Mouse (Mus musculus) intestine, embryonic 14.5 days (tissue): ENCODE measurements around the gene Abr. TPM values are rescaled to one million over a fixed set of nuclear protein-coding genes. Genes with fewer than 3 reads are reported as not detected.

ENCODE experiments used
- ATAC-seq: fragments of 200-750 bp; cut with Nextera tagmentation; replicated peaks from 2 replicates; pipeline ENCODE4 v1.8.0; 2017; ENCODE audit warnings: low read depth, moderate number of reproducible peaks, moderate TSS enrichment, moderate library complexity; ENCODE audit not compliant: low FRiP score, low TSS enrichment
- DNase-seq: peaks from one replicate; pipeline ENCODE4 v3.0.0-alpha.2; 2018; ENCODE audit warnings: low spot score
- H3K27ac ChIP-seq: fragments of 300-500 bp; sonication (generic); 2 replicates; pipeline ENCODE4 v1.5.1; 2014; ENCODE audit warnings: low read depth, mild to moderate bottlenecking, control low read depth
- H3K27me3 ChIP-seq: fragments of 300-500 bp; sonication (generic); replicated peaks from 2 replicates; pipeline ENCODE4 v1.6.1; 2014; ENCODE audit warnings: low read length, control low read depth; ENCODE audit not compliant: control insufficient read depth, insufficient read depth
- H3K36me3 ChIP-seq: fragments of 300-500 bp; sonication (generic); 2 replicates; pipeline ENCODE4 v1.6.1; 2014; ENCODE audit warnings: low read length, control low read depth; ENCODE audit not compliant: control insufficient read depth, insufficient read depth
- H3K4me1 ChIP-seq: fragments of 300-500 bp; sonication (generic); replicated peaks from 2 replicates; pipeline ENCODE4 v1.6.1; 2014; ENCODE audit warnings: low read length, control low read depth, mixed read lengths; ENCODE audit not compliant: control insufficient read depth, insufficient read depth
- H3K4me2 ChIP-seq: fragments of 300-500 bp; sonication (generic); 2 replicates; pipeline ENCODE4 v1.6.1; 2014; ENCODE audit warnings: low read length
- H3K4me3 ChIP-seq: fragments of 300-500 bp; sonication (generic); 2 replicates; pipeline ENCODE4 v1.5.1; 2014; ENCODE audit warnings: low read depth, low read length, control low read depth, mixed read lengths
- H3K9ac ChIP-seq: fragments of 300-500 bp; sonication (generic); 2 replicates; pipeline ENCODE4 v1.6.1; 2014; ENCODE audit warnings: mild to moderate bottlenecking, low read length
- H3K9me3 ChIP-seq: fragments of 300-500 bp; sonication (generic); 2 replicates; pipeline ENCODE4 v1.6.1; 2016; ENCODE audit warnings: low read length, control low read depth; ENCODE audit not compliant: control insufficient read depth
- WGBS: fragments of 180-500 bp; shearing (Covaris S2); extraction: QIAGEN DNeasy Blood & Tissue Kit; methylation state at CpG from one replicate; pipeline ENCODE4 v1.1.7; 2014; 5-methylcytosine and 5-hydroxymethylcytosine counted together
- polyA plus RNA-seq: library from polyadenylated mRNA; unstranded; fragments of >200 nt; fragmentation: Nextera tagmentation; extraction: Ambion mirVana; gene quantifications from 2 replicates; pipeline ENCODE4 v1.2.1, GENCODE M21; 2014

Abr gene
- polyA plus RNA-seq, 1 experiment from 2014 or later, result 44.3 TPM

GRCm38 (mm10) chr11:76540973-76541372 lies 81.1 kb downstream of the Abr start:
- H3K4me3 ChIP-seq, result no peak overlapping the region
- peak; percentile 80 for DNase-seq
- H3K36me3 ChIP-seq, result no peaks in the 10 kb centered on the region
- H3K9me3 ChIP-seq, result no peaks in the 10 kb centered on the region
- H3K27ac ChIP-seq, result no peak overlapping the region
- no peaks in the 10 kb centered on the region for H3K4me1 ChIP-seq
- 35% methylated on average over 1 of the region's 1 CpGs for WGBS
- no peak overlapping the region for H3K9ac ChIP-seq
- no peak overlapping the region for H3K4me2 ChIP-seq
- H3K27me3 ChIP-seq, result no peaks in the 10 kb centered on the region
- no peak for ATAC-seq

DNA sequence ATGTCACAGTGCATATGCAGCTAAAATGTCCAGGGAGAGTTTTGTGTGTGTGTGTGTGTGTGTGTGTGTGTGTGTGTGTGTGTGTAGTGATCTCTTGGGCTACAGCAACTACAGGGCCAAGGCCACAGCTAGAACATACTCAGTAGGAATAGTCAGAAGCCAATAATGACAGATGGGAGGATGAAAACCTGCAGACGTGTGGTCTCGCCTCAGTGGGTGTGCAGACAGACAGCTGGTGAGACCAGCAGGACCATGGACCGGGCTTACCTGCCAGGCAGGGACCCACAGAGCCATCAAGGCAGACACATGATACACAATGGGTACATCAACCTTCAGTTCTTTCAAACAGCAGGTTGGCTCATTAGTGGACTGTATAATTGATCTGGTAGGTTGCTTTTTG lies 84.7 kb downstream of the Abr start:
- H3K36me3 ChIP-seq, result no peaks in the 10 kb centered on the region
- no peak overlapping the region for H3K4me2 ChIP-seq
- no peak for ATAC-seq
- no peak for DNase-seq
- no peak overlapping the region for H3K9ac ChIP-seq
- 86% methylated on average over 3 of the region's 3 CpGs for WGBS
- H3K27me3 ChIP-seq, result no peaks in the 10 kb centered on the region
- no peak overlapping the region for H3K4me3 ChIP-seq
- H3K27ac ChIP-seq, result no peak overlapping the region
- H3K4me1 ChIP-seq, result no peaks in the 10 kb centered on the region
- no peaks in the 10 kb centered on the region for H3K9me3 ChIP-seq

DNA sequence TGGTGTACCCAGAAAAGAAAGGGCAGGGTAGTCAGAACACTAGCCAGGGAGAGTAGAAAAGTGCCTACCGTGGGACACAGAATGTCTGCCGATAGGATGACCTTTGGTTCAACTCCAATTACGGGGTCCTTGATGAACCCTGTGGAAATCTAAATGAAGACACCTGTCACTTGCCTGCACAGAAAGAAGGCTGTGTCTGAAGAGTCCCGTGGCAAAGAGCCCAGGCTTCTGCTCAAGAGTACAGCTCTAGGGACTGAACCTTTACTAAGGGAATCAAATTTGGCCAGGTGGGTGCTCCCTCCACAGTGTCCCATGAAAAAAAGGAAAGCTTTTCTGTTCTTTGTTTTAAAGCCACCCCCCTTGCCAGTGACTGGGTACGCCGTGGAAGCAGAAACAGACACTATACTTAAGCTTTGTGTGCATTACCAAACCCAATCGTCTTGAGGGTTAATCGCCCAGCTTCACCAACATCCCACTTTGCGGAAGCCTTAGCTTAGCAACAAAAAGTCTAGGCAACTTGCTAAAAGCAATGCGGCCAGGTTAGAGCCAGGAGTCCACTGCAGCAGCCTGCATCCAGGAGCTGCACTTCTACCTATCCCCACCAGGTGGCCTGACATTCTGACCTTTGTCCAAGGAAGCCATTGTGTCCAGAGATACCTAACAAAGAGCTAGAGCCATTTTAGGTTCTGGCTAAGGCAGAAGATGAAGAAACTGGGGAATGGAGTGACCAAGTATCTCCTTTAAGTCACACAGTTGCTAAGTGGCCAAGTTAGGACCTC lies 85.3 kb downstream of the Abr start:
- Histone ChIP-seq H3K4me2 (no peak overlapping the region), H3K4me3 (no peak overlapping the region), H3K9ac (no peak overlapping the region), H3K4me1 (no peaks in the 10 kb centered on the region), H3K27me3 (no peaks in the 10 kb centered on the region), H3K27ac (no peak overlapping the region), H3K36me3 (no peaks in the 10 kb centered on the region), H3K9me3 (no peaks in the 10 kb centered on the region)
- no peak for DNase-seq
- no peak for ATAC-seq
- WGBS, result 80% methylated on average over 10 of the region's 10 CpGs

DNA sequence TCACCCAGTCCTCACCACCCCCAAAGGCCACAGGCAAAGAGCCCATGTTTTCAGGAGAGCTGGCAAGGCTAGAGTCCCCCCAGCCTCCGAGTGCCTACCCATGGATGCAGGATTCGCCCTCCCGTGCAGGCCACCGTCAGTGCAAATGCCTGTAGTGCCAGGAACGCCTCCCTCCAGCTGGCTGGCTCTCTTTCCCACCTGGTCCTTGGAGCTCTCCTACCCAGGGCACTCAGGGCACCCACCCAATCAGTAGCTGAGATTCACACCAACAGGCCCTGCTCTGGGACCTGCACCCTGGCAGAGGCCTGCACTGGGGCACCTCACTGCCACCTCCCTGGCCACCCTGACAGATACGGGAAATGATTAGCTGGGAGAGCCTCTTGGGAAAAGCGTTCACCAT lies 90.1 kb downstream of the Abr start:
- Histone ChIP-seq H3K4me3 (no peak overlapping the region), H3K4me1 (peaks cover 16% of the 10 kb centered on the region), H3K27ac (no peak overlapping the region), H3K36me3 (no peaks in the 10 kb centered on the region), H3K27me3 (no peaks in the 10 kb centered on the region), H3K9me3 (no peaks in the 10 kb centered on the region), H3K9ac (no peak overlapping the region), H3K4me2 (no peak overlapping the region)
- ATAC-seq, result no peak
- DNase-seq, result no peak
- 93% methylated on average over 7 of the region's 7 CpGs for WGBS

- H3K27me3 ChIP-seq, result no peaks in the 10 kb centered on the region
- DNase-seq (no peak), ATAC-seq (no peak; the same call in 1 of the 2 replicates)
- H3K4me3 ChIP-seq, result no peak overlapping the region
- no peak overlapping the region for H3K4me2 ChIP-seq
- no peak overlapping the region for H3K27ac ChIP-seq
- H3K4me1 ChIP-seq, result peaks cover 16% of the 10 kb centered on the region
- WGBS, result 51% methylated on average over 7 of the region's 7 CpGs
- no peaks in the 10 kb centered on the region for H3K36me3 ChIP-seq
- H3K9me3 ChIP-seq, result no peaks in the 10 kb centered on the region
- no peak overlapping the region for H3K9ac ChIP-seq
Measured at GRCm38 (mm10) chr11:76530966-76531678, 91.0 kb downstream of the Abr start.

DNA sequence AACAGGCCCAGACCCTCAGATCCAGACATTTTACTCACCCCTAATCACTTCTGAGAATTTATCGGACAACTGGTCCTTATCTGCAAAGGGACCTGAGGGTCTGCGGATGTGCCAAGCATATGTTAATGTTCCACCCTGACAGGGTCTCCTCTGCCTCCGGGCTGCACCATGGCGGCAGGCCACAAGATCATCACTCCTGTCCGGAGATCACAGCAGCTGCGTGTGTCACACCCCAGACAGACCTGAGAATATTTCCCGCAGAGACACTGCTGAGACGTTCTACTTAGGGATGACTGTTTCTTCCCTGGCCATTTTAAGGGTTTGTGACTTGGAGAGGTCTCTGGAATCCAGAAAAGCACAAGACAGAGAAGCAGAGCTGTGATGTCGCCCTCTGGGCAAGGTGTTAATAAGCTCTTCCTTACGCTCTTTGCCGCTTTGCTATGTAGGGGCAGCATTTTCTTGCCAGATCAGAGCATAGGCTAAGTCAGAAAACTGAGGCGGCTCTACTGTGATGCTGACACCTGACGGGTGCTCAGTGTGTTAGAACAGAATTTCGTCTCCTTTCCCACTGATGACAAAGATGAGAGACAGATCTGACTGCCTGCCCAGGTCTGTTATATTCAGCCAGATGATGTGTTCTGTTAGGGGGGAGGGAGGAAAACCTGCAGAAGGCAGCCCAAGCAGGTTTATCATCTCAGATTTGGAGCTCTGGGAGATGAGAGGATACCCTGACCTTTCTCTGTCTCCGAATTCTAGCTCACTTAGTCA lies 91.8 kb downstream of the Abr start:
- Histone ChIP-seq H3K4me2 (no peak overlapping the region), H3K4me3 (no peak overlapping the region), H3K27me3 (no peaks in the 10 kb centered on the region), H3K4me1 (peaks cover 16% of the 10 kb centered on the region), H3K27ac (0 out of 2 replicates have a peak overlapping the region, but pooled peaks have one; percentile 4), H3K9me3 (no peaks in the 10 kb centered on the region), H3K9ac (no peak overlapping the region), H3K36me3 (no peaks in the 10 kb centered on the region)
- ATAC-seq (no peak), DNase-seq (no peak)
- 79% methylated on average over 15 of the region's 15 CpGs for WGBS

DNA sequence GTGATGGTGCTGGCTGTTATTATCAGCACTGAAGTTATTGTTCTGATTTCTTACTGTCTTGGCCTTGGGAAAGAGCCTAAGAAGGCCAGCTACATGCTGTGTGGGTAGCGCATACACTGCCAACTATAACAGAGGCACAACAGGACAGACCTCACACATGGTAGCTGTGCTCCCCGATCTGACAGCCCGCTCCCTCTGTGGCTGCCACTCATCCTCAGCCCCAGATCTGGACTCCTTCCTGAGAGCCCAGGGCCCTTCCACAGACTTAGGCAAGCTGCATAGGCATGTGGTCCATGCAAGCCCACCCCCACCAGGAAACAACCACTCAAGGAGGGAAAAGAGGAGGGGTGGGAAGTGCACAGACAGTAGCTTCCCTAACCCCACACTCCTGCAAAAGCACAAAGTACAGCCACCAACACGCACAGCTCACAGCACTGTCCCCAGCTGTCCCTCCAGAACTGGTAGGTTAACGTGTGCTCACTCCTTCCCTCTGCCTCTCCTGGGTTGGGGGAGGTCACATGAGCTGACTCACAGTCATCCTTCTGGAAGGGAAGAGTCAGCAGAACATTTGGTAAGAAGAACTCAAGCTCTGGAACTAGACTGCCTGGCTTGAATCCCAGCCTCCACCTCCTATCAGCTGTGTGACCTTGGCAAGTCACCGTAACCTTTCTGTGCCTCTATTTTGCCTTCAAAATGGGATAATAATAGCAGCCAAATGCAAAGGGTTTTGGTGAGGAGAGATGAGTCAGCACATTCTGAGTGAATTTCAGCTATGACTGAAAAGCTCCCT lies 92.6 kb downstream of the Abr start:
- Histone ChIP-seq H3K27me3 (no peaks in the 10 kb centered on the region), H3K27ac (0 out of 2 replicates have a peak overlapping the region, but pooled peaks have one; percentile 33), H3K4me3 (no peak overlapping the region), H3K9me3 (no peaks in the 10 kb centered on the region), H3K4me1 (peaks cover 16% of the 10 kb centered on the region), H3K4me2 (no peak overlapping the region), H3K36me3 (no peaks in the 10 kb centered on the region), H3K9ac (no peak overlapping the region)
- ATAC-seq (no peak), DNase-seq (no peak)
- WGBS, result 43% methylated on average over 6 of the region's 6 CpGs
